Mouse (Mus musculus) liver, embryonic 14.5 days (tissue): ENCODE data around the gene Ndufc2.

ENCODE experiments used
- CTCF ChIP-seq: IDR thresholded peaks from 2 replicates; pipeline ENCODE4 v1.5.1; 2016; ENCODE audit warnings: antibody characterized with exemption, low read depth, control low read depth
- EP300 ChIP-seq: IDR thresholded peaks from 2 replicates; pipeline ENCODE4 v1.6.1; 2016; ENCODE audit warnings: antibody characterized with exemption, low read depth

DNA sequence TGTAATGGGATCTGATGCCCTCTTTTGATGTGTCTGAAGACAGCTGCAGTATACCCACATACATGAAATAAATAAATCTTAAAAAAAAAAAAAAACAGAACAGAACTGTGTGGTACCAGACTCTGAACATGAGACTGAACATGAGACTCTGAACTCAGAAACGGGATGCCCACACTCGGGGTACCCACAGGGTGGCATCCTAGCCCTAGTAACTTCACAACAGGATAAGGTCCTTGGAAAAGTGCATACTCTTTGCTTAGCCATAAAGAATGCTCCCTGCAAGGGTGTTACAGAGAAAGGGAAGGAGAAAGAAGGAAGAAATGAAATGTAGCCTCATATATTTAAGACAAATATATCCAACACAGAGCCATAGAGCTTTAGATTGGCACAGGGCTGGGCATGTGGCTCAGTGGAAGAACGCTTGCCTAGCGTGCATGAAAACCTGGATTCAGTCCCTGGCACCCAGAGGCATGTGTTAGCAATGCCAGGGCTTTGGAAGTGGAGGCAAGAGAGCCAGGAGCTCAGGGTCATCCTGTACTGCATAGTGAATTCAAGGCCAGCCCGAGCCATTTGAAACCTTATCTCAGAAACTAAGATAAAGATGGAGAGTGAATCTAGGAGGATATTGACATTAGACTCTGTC lies 28.1 kb downstream of the Ndufc2 start:
- TF ChIP-seq CTCF = no peak
- no peak for TF ChIP-seq EP300
